Mouse (Mus musculus) neural tube, embryonic 15.5 days (tissue): ENCODE data around the gene Tsnax. TPM values are rescaled to one million over a fixed set of nuclear protein-coding genes. Genes with fewer than 3 reads are reported as not detected.

Experiments used
- microRNA-seq: library from miRNA; unstranded; fragments of <30 nt; microRNA quantifications from one replicate; pipeline ENCODE4, GENCODE M21; 2017
- polyA plus RNA-seq: library from polyadenylated mRNA; unstranded; fragments of >200 nt; fragmentation: Nextera tagmentation; extraction: Ambion mirVana; gene quantifications from 2 replicates; pipeline ENCODE4 v1.2.1, GENCODE M21; 2015

Gene Tsnax
- polyA plus RNA-seq, 1 experiment from 2014 or later = 192 TPM

Small RNA genes within 50 kb of the gene (microRNA-seq; reads per million reads assigned to microRNA genes)
- gene Gm22197 = not detected

Other genes starting within 250 kb of the Tsnax start
- gene Trim67, start 219.9 kb upstream of the Tsnax start, polyA plus RNA-seq = 23.6 and 28.3 TPM in 2 replicates
- gene Gnpat, start 150.0 kb upstream of the Tsnax start, polyA plus RNA-seq = 67.3 and 77.7 TPM in 2 replicates
- 22.0 and 26.7 TPM in 2 replicates for gene 2810004N23Rik, start 149.9 kb upstream of the Tsnax start, polyA plus RNA-seq
- gene Exoc8, start 115.3 kb upstream of the Tsnax start, polyA plus RNA-seq = 12.2 and 12.7 TPM in 2 replicates
- 7.3 and 8.1 TPM in 2 replicates for gene Sprtn, start 115.1 kb upstream of the Tsnax start, polyA plus RNA-seq
- gene Egln1, start 63.7 kb upstream of the Tsnax start, polyA plus RNA-seq = 15.7 and 16.4 TPM in 2 replicates
- 1.8 TPM in 2 replicates for gene Disc1, start 41.2 kb downstream of the Tsnax start, polyA plus RNA-seq